Mouse (Mus musculus): Measurements from ENCODE around the gene Cadm3. TPM values are rescaled to one million over a fixed set of nuclear protein-coding genes. Genes with fewer than 3 reads are reported as not detected.
"Not testable (repeated sequence)": the region's sequence is repeated elsewhere in the genome, so short reads cannot be mapped to it uniquely, and the experiment has no call there.

Cadm3 gene
- polyA plus RNA-seq, 1 experiment from 2014 or later, result 0.31 TPM

- Histone ChIP-seq H3K4me1 (no peaks in the 10 kb centered on the region), H3K27me3 (replicated peaks) (no peaks in the 10 kb centered on the region), H3K9me3 (no peaks in the 10 kb centered on the region), H3K4me2 (no peak overlapping the region), H3K27ac (replicated peaks) (no peak overlapping the region), H3K9ac (no peak overlapping the region), H3K36me3 (no peaks in the 10 kb centered on the region), H3K4me3 (no peak overlapping the region)
- ATAC-seq (ENCODE audit: extremely low read depth, insufficient number of reproducible peaks, low FRiP score, low TSS enrichment), result no peak
- 80% methylated on average over 2 of the region's 2 CpGs for WGBS
These were observed 49.5 kb downstream of the Cadm3 start for GRCm38 (mm10) chr1:173317925-173318477.

- no peaks in the 10 kb centered on the region for H3K9me3 ChIP-seq
- WGBS, result 76% methylated on average over 3 of the region's 3 CpGs
- no peaks in the 10 kb centered on the region for H3K4me1 ChIP-seq
- no peak for ATAC-seq (ENCODE audit: extremely low read depth, insufficient number of reproducible peaks, low FRiP score, low TSS enrichment)
- no peak overlapping the region for H3K9ac ChIP-seq
- H3K27me3 ChIP-seq (replicated peaks), result no peaks in the 10 kb centered on the region
- no peak overlapping the region for H3K27ac ChIP-seq (replicated peaks)
- H3K36me3 ChIP-seq, result no peaks in the 10 kb centered on the region
- H3K4me3 ChIP-seq, result no peak overlapping the region
- H3K4me2 ChIP-seq, result no peak overlapping the region
These were observed 51.8 kb downstream of the Cadm3 start for GRCm38 (mm10) chr1:173315725-173316124.

GRCm38 (mm10) chr1:173313535-173314050 is 53.9 kb downstream of the Cadm3 start:
- 55% methylated on average over 7 of the region's 7 CpGs for WGBS
- not testable (repeated sequence) for H3K9ac ChIP-seq; H3K27me3 ChIP-seq (replicated peaks); H3K36me3 ChIP-seq; H3K4me1 ChIP-seq; ATAC-seq (ENCODE audit: extremely low read depth, insufficient number of reproducible peaks, low FRiP score, low TSS enrichment); H3K9me3 ChIP-seq; H3K27ac ChIP-seq (replicated peaks); H3K4me3 ChIP-seq; H3K4me2 ChIP-seq

- not testable (repeated sequence) for H3K4me3 ChIP-seq; H3K27me3 ChIP-seq (replicated peaks); H3K36me3 ChIP-seq; H3K4me2 ChIP-seq; H3K27ac ChIP-seq (replicated peaks); H3K9me3 ChIP-seq; ATAC-seq (ENCODE audit: extremely low read depth, insufficient number of reproducible peaks, low FRiP score, low TSS enrichment); H3K4me1 ChIP-seq; H3K9ac ChIP-seq
- 57% methylated on average over 3 of the region's 3 CpGs for WGBS
These were observed 64.7 kb downstream of the Cadm3 start for GRCm38 (mm10) chr1:173302795-173303194.

Other genes with a start within 250 kb of the Cadm3 start
- gene Olfr1408, start 230.3 kb downstream of the Cadm3 start, polyA plus RNA-seq (2015; fragmentation: Nextera tagmentation; extraction: Ambion mirVana), result not detected in 2 replicates
- not detected in 2 replicates for gene Olfr1406, start 177.1 kb downstream of the Cadm3 start, polyA plus RNA-seq (2015; fragmentation: Nextera tagmentation; extraction: Ambion mirVana)
- not detected in 2 replicates for gene Olfr218, start 169.9 kb downstream of the Cadm3 start, polyA plus RNA-seq (2015; fragmentation: Nextera tagmentation; extraction: Ambion mirVana)
- gene Olfr1404, start 155.3 kb downstream of the Cadm3 start, polyA plus RNA-seq (2015; fragmentation: Nextera tagmentation; extraction: Ambion mirVana), result not detected in 2 replicates
- gene Fcer1a, start 140.5 kb downstream of the Cadm3 start, polyA plus RNA-seq (2015; fragmentation: Nextera tagmentation; extraction: Ambion mirVana), result not detected in 2 replicates
- not detected in 2 replicates for gene Olfr418, start 101.7 kb downstream of the Cadm3 start, polyA plus RNA-seq (2015; fragmentation: Nextera tagmentation; extraction: Ambion mirVana)
- not detected in 2 replicates for gene Mptx2, start 89.9 kb downstream of the Cadm3 start, polyA plus RNA-seq (2015; fragmentation: Nextera tagmentation; extraction: Ambion mirVana)
- 2.1 and 2.9 TPM in 2 replicates for gene Ackr1, start 33.9 kb downstream of the Cadm3 start, polyA plus RNA-seq (2015; fragmentation: Nextera tagmentation; extraction: Ambion mirVana)
- gene Aim2, start 16.8 kb downstream of the Cadm3 start, polyA plus RNA-seq (2015; fragmentation: Nextera tagmentation; extraction: Ambion mirVana), result 1.4 and 2.3 TPM in 2 replicates
- 0.09 and 0.18 TPM in 2 replicates for gene Ifi206, start 123.3 kb upstream of the Cadm3 start, polyA plus RNA-seq (2015; fragmentation: Nextera tagmentation; extraction: Ambion mirVana)
- gene Ifi214, start 168.3 kb upstream of the Cadm3 start, polyA plus RNA-seq (2015; fragmentation: Nextera tagmentation; extraction: Ambion mirVana), result not detected in 2 replicates
- gene Ifi213, start 231.6 kb upstream of the Cadm3 start, polyA plus RNA-seq (2015; fragmentation: Nextera tagmentation; extraction: Ambion mirVana), result 0.10 and 0.11 TPM in 2 replicates